Mouse (Mus musculus) stomach, postnatal 0 days (tissue): Measurements from ENCODE around the gene Slfn14. TPM values are rescaled to one million over a fixed set of nuclear protein-coding genes. Genes with fewer than 3 reads are reported as not detected.

ENCODE experiments used
- ATAC-seq: fragments of 200-750 bp; cut with Nextera tagmentation; 2 replicates; pipeline ENCODE4 v1.8.0; 2017; ENCODE audit not compliant: low FRiP score, low TSS enrichment
- DNase-seq: peaks from one replicate; pipeline ENCODE4 v3.0.0-alpha.2; 2016; ENCODE audit warnings: low spot score
- H3K27ac ChIP-seq: fragments of 300-500 bp; sonication (generic); replicated peaks from 2 replicates; pipeline ENCODE4 v1.5.1; 2014; ENCODE audit warnings: mild to moderate bottlenecking, control low read depth
- H3K27me3 ChIP-seq: fragments of 300-500 bp; sonication (generic); 2 replicates; pipeline ENCODE4 v1.6.1; 2014; ENCODE audit warnings: low read length; ENCODE audit not compliant: control insufficient read depth, insufficient read depth
- H3K36me3 ChIP-seq: fragments of 300-500 bp; sonication (generic); 2 replicates; pipeline ENCODE4 v1.6.1; 2014; ENCODE audit warnings: low read length, mixed read lengths; ENCODE audit not compliant: control insufficient read depth, insufficient read depth
- H3K4me1 ChIP-seq: fragments of 300-500 bp; sonication (generic); replicated peaks from 2 replicates; pipeline ENCODE4 v1.6.1; 2014; ENCODE audit warnings: antibody characterized with exemption; ENCODE audit not compliant: control insufficient read depth, insufficient read depth
- H3K4me2 ChIP-seq: fragments of 300-500 bp; sonication (generic); replicated peaks from 2 replicates; pipeline ENCODE4 v1.6.1; 2014; ENCODE audit warnings: low read depth, mild to moderate bottlenecking, control low read depth, moderate library complexity
- H3K4me3 ChIP-seq: fragments of 300-500 bp; sonication (generic); 2 replicates; pipeline ENCODE4 v1.5.1; 2014; ENCODE audit warnings: low read depth, low read length, control low read depth
- H3K9ac ChIP-seq: fragments of 300-500 bp; sonication (generic); 2 replicates; pipeline ENCODE4 v1.6.1; 2014; ENCODE audit warnings: mild to moderate bottlenecking, low read length, control low read depth, mixed read lengths
- H3K9me3 ChIP-seq: fragments of 300-500 bp; sonication (generic); 2 replicates; pipeline ENCODE4 v1.6.1; 2016; ENCODE audit warnings: low read length; ENCODE audit not compliant: control insufficient read depth
- CTCF ChIP-seq: IDR thresholded peaks from 2 replicates; pipeline ENCODE4 v1.5.1; 2016; ENCODE audit warnings: antibody characterized with exemption, low read depth, mild to moderate bottlenecking, moderate library complexity
- EP300 ChIP-seq: optimal IDR thresholded peaks from 2 replicates; pipeline ENCODE3; 2016; ENCODE audit warnings: antibody characterized with exemption
- WGBS: fragments of 180-500 bp; shearing (Covaris S2); extraction: QIAGEN DNeasy Blood & Tissue Kit; methylation state at CpG from one replicate; pipeline ENCODE4 v1.1.7; 2014; 5-methylcytosine and 5-hydroxymethylcytosine counted together
- polyA plus RNA-seq: library from polyadenylated mRNA; unstranded; fragments of >200 nt; fragmentation: Nextera tagmentation; extraction: Ambion mirVana; gene quantifications from 2 replicates; pipeline ENCODE4 v1.2.1, GENCODE M21; 2015

Slfn14 gene
- polyA plus RNA-seq, 1 experiment from 2014 or later: 0.04 TPM

DNA sequence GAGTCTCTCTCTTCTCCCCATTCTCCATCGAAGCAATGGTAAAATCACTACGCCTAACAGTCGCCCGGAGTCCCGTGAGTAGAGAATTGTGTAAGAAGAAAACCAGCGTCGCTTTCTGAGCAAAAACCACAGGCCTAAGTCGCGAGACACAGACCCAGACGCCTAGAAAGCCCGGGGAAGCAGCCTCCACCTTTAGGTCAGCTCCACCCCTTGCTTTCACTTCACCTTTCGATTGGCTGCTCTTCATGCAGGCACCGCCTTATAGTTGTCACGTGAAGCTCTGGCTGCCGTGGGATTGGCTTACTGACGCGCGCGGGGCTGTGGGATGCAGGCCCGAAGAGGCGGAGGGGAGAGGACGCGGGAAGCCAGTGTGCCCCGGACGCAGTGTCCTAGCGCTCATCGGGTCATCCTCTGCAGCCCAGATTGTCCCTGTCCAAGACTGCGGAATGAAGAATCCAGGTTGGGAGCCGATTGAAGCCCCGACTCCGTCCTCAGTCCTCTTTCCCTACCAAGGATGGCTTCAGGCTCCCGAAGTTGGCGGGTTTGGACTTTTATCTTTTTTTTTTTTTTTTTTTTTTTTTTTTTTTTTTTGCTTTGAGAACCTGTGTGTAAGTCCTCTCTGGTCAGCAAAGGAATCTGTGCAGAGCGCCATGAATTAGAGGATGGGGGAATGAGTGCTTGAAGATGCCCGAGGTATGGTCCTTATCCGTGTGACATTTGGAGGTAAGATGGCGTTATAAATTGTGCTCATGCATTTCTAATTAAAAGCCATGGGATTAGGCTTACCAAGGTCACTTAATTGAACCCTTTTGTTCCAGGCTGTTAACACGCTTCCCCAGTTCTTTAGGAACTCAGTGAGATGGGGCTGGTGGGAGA is 5.1 kb upstream of the Slfn14 start:
- peak overlapping the region; percentile 64 for H3K4me3 ChIP-seq
- H3K9me3 ChIP-seq: no peaks in the 10 kb centered on the region
- no peaks in the 10 kb centered on the region for H3K27me3 ChIP-seq
- peak; percentile 94 for DNase-seq
- TF ChIP-seq CTCF (no peak), EP300 (no peak)
- no peaks in the 10 kb centered on the region; the same call in 1 of the 2 replicates for H3K36me3 ChIP-seq
- H3K4me1 ChIP-seq: peaks cover 2% of the 10 kb centered on the region; the same call in 1 of the 2 replicates
- peak; percentile 99 for ATAC-seq
- H3K27ac ChIP-seq: peak overlapping the region; percentile 56; the same call in 1 of the 2 replicates
- peak overlapping the region; percentile 86 for H3K4me2 ChIP-seq
- WGBS: under 1% methylated on average over 37 of the region's 38 CpGs
- peak overlapping the region; percentile 70 for H3K9ac ChIP-seq

DNA sequence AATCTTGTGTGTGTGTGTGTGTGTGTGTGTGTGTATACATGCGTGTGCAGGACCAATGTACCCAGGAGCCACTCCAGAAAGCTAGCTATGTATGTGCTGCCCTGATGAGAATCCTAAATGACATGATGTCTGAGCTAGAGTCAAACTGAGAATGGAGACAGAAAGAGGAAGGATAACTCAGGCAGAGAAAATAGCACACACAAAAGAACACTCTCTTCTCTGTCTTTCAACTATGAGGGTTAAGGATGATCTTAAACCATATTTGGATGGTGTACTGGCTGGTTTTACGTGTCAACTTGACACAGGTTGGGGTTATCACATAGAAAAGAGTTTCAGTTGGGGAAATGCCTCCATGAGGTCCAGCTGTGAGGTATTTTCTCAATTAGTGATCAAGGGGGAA is 3.1 kb upstream of the Slfn14 start:
- no peaks in the 10 kb centered on the region for H3K27me3 ChIP-seq
- WGBS: 88% methylated on average over 2 of the region's 2 CpGs
- no peak overlapping the region for H3K4me2 ChIP-seq
- H3K4me3 ChIP-seq: no peak overlapping the region
- no peaks in the 10 kb centered on the region for H3K36me3 ChIP-seq
- H3K9me3 ChIP-seq: no peaks in the 10 kb centered on the region
- ATAC-seq: no peak
- DNase-seq: no peak
- H3K4me1 ChIP-seq: peaks cover 2% of the 10 kb centered on the region; the same call in 1 of the 2 replicates
- no peak overlapping the region for H3K27ac ChIP-seq
- no peak overlapping the region for H3K9ac ChIP-seq
- no peak for TF ChIP-seq CTCF
- TF ChIP-seq EP300: no peak

DNA sequence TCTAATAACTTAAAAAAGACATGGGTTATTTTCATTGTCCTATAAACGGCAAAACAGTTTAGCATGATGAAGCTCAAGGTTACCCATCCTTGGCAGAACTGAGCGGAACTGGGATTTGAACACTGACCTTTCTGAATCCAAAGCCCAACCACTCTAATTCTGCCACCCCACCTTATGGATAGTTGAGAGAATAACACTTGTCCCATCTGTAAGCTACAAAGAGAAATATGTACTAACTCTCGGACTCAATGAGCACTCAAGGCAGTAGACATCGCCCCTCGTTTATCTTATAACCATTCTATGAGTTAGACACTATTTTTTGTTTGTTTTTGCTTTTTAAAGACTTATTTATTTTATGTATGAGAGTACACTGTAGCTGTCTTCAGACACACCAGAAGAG is 2.5 kb upstream of the Slfn14 start:
- H3K4me3 ChIP-seq: no peak overlapping the region
- H3K9me3 ChIP-seq: no peaks in the 10 kb centered on the region
- TF ChIP-seq EP300: no peak
- TF ChIP-seq CTCF: no peak
- no peaks in the 10 kb centered on the region for H3K27me3 ChIP-seq
- H3K27ac ChIP-seq: no peak overlapping the region
- no peak overlapping the region for H3K9ac ChIP-seq
- H3K4me2 ChIP-seq: no peak overlapping the region
- DNase-seq (no peak), ATAC-seq (no peak)
- WGBS: 89% methylated on average over 5 of the region's 5 CpGs
- H3K36me3 ChIP-seq: no peaks in the 10 kb centered on the region
- H3K4me1 ChIP-seq: peaks cover 2% of the 10 kb centered on the region; the same call in 1 of the 2 replicates

GRCm38 (mm10) chr11:83285627-83286026 is 899 bp downstream of the Slfn14 start:
- WGBS: 87% methylated on average over 4 of the region's 4 CpGs
- Histone ChIP-seq H3K36me3 (no peaks in the 10 kb centered on the region), H3K9me3 (no peaks in the 10 kb centered on the region), H3K4me2 (no peak overlapping the region), H3K27me3 (no peaks in the 10 kb centered on the region), H3K9ac (no peak overlapping the region), H3K4me1 (no peaks in the 10 kb centered on the region), H3K4me3 (no peak overlapping the region), H3K27ac (no peak overlapping the region)
- TF ChIP-seq EP300: no peak
- TF ChIP-seq CTCF: no peak
- ATAC-seq: no peak
- DNase-seq: no peak

DNA sequence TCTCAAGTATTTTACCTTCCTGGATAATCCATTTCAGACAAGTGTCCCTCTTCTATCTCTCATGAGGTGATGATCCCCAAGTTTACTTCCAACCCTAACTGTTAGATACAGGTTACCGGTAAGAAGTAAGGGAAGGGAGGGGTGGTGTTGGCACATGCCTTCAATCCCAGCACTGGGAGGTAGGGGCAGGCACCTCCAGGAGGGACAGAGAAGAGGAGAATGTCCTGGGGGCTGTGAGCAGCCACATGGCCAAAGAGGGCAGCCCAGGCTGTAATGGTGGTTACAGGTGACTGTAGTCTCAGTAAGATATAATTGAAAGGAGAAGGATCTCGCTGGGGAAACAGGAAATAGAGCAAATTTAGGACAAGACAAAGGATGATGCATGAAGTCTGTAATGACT is 4.4 kb downstream of the Slfn14 start:
- WGBS: 52% methylated on average over 2 of the region's 2 CpGs
- H3K27me3 ChIP-seq: no peaks in the 10 kb centered on the region
- no peak overlapping the region for H3K27ac ChIP-seq
- TF ChIP-seq EP300 (no peak), CTCF (no peak)
- H3K4me2 ChIP-seq: no peak overlapping the region
- no peak overlapping the region for H3K4me3 ChIP-seq
- H3K9ac ChIP-seq: no peak overlapping the region
- DNase-seq: no peak
- ATAC-seq: no peak
- no peaks in the 10 kb centered on the region for H3K4me1 ChIP-seq
- no peaks in the 10 kb centered on the region for H3K36me3 ChIP-seq
- H3K9me3 ChIP-seq: no peaks in the 10 kb centered on the region

GRCm38 (mm10) chr11:83279691-83280090 is 6.8 kb downstream of the Slfn14 start:
- Histone ChIP-seq H3K36me3 (no peaks in the 10 kb centered on the region), H3K9me3 (no peaks in the 10 kb centered on the region), H3K4me2 (no peak overlapping the region), H3K27ac (no peak overlapping the region), H3K4me3 (no peak overlapping the region), H3K4me1 (no peaks in the 10 kb centered on the region), H3K27me3 (no peaks in the 10 kb centered on the region), H3K9ac (no peak overlapping the region)
- ATAC-seq (no peak), DNase-seq (no peak)
- TF ChIP-seq EP300 (no peak), CTCF (no peak)
- 60% methylated on average over 6 of the region's 6 CpGs for WGBS
